Mouse (Mus musculus): ENCODE measurements around the gene Cdhr1. TPM values are rescaled to one million over a fixed set of nuclear protein-coding genes. Genes with fewer than 3 reads are reported as not detected.

The Cdhr1 gene
- polyA plus RNA-seq, 1 experiment = 1.6 TPM

GRCm38 (mm10) chr14:37113922-37114321, 15.8 kb upstream of the Cdhr1 start, which contains the start of gene 2610528A11Rik:
TSS of gene 2610528A11Rik (minus strand) at chr14:37114022.
- no peak within 1 kb of the TSS for H3K27ac ChIP-seq (ENCODE audit: insufficient read depth, low read length)
- TF ChIP-seq CTCF (IDR thresholded peaks at IDR 0.05; ENCODE audit: extremely low read depth, insufficient read depth, low read length) (no peak), POLR2A (IDR thresholded peaks at IDR 0.05; ENCODE audit: extremely low read depth, insufficient read depth, low read length) (no peak)
- H3K4me1 ChIP-seq (ENCODE audit: control insufficient read depth, insufficient read depth, low read length) = no peaks in the 10 kb centered on the region
- H3K4me3 ChIP-seq (ENCODE audit: insufficient read depth, low read length) = no peak within 1 kb of the TSS

DNA sequence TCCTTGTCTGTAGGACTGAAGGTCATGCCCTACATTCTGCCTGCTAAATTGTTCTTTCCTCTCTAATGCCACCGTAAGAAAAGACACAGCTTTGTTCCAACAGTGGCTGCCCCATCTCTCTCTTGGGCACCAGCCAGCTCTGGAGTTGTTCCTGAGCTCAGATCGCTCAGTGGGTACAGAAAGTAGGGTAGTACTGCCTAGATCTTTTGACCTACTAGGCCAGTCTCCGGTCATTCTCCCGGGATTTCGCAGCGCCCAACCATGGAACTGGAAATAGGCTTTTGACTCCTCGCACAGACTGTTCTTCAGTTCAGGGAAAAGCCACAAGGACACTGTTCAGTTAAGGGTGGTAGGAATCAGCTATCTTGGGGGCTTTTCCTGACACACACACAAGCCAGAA, 14.8 kb upstream of the Cdhr1 start:
- Histone ChIP-seq H3K4me1 (ENCODE audit: control insufficient read depth, insufficient read depth, low read length) (no peaks in the 10 kb centered on the region), H3K4me3 (ENCODE audit: insufficient read depth, low read length) (no peak overlapping the region), H3K27ac (ENCODE audit: insufficient read depth, low read length) (no peak overlapping the region)
- no peak for TF ChIP-seq POLR2A (IDR thresholded peaks at IDR 0.05; ENCODE audit: extremely low read depth, insufficient read depth, low read length)
- no peak for TF ChIP-seq CTCF (IDR thresholded peaks at IDR 0.05; ENCODE audit: extremely low read depth, insufficient read depth, low read length)

- Histone ChIP-seq H3K27ac (ENCODE audit: insufficient read depth, low read length) (no peak overlapping the region), H3K4me1 (ENCODE audit: control insufficient read depth, insufficient read depth, low read length) (no peaks in the 10 kb centered on the region), H3K4me3 (ENCODE audit: insufficient read depth, low read length) (no peak overlapping the region)
- TF ChIP-seq CTCF (IDR thresholded peaks at IDR 0.05; ENCODE audit: extremely low read depth, insufficient read depth, low read length) (no peak), POLR2A (IDR thresholded peaks at IDR 0.05; ENCODE audit: extremely low read depth, insufficient read depth, low read length) (no peak)
These were observed 13.2 kb upstream of the Cdhr1 start for GRCm38 (mm10) chr14:37111371-37111770.

DNA sequence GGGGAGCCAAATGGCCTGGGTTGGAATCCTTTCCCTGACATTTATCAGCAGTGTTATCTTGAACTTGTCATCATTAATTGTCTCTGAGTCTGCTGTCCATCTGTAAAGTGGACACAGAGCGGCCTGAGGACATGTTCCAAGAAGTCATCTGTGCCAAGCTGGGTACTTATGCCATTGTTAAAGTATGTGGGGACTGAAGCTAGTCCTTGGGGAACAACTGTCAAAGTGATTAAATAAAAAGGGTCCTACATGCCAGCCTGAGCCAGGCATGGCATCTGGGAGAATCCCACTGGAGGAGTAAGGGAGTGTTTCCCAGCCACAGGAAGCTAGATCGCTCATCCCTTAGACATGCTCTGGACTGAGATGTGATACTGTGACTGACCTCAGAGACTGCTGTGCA, 12.3 kb upstream of the Cdhr1 start:
- TF ChIP-seq POLR2A (IDR thresholded peaks at IDR 0.05; ENCODE audit: extremely low read depth, insufficient read depth, low read length) = no peak
- Histone ChIP-seq H3K4me1 (ENCODE audit: control insufficient read depth, insufficient read depth, low read length) (no peaks in the 10 kb centered on the region), H3K4me3 (ENCODE audit: insufficient read depth, low read length) (no peak overlapping the region), H3K27ac (ENCODE audit: insufficient read depth, low read length) (no peak overlapping the region)

DNA sequence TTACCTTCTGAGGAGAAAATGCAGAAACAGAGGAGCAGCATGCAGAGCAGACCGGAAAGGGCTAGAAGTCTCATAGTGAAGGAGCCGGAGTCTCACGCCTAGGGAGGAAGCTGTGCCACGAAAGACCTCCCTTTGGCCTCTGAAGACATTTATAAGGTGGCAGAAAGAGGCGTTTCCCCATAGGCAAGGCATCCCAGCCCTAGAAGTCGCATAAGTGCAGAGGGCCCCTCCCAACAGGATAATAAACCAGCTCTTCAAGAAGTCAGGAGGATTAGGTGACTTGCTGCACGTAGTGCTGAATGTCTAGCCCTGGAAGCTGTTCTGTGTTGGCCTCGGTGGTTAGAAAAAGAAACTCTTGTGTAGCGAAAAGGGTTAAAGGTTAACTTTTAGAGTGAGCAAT, 11.8 kb upstream of the Cdhr1 start:
- no peaks in the 10 kb centered on the region for H3K4me1 ChIP-seq (ENCODE audit: control insufficient read depth, insufficient read depth, low read length)
- no peak overlapping the region for H3K27ac ChIP-seq (ENCODE audit: insufficient read depth, low read length)
- no peak for TF ChIP-seq POLR2A (IDR thresholded peaks at IDR 0.05; ENCODE audit: extremely low read depth, insufficient read depth, low read length)
- no peak for TF ChIP-seq CTCF (IDR thresholded peaks at IDR 0.05; ENCODE audit: extremely low read depth, insufficient read depth, low read length)
- H3K4me3 ChIP-seq (ENCODE audit: insufficient read depth, low read length) = no peak overlapping the region

DNA sequence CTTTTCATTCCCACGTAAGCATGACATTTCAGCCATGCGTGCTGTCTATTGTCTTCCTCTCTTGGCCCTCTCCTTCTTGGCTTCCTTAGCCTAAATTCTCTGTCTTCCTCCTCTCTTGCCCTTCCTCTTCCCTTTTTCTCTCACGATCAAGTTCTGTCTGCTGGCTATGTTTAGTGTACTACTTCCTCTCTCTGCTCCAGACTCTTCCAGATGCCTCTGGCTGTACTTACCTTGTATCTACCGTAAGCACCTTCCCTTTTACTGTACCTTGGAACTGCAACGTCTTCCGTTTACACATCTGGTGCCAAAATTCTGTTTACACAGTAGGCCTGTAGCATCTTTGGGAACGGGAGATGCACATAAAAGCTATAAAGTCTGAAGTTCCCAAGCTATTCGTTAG, 11.3 kb upstream of the Cdhr1 start:
- Histone ChIP-seq H3K4me1 (ENCODE audit: control insufficient read depth, insufficient read depth, low read length) (no peaks in the 10 kb centered on the region), H3K27ac (ENCODE audit: insufficient read depth, low read length) (no peak overlapping the region), H3K4me3 (ENCODE audit: insufficient read depth, low read length) (no peak overlapping the region)
- TF ChIP-seq POLR2A (IDR thresholded peaks at IDR 0.05; ENCODE audit: extremely low read depth, insufficient read depth, low read length) (no peak), CTCF (IDR thresholded peaks at IDR 0.05; ENCODE audit: extremely low read depth, insufficient read depth, low read length) (no peak)

GRCm38 (mm10) chr14:37105846-37106245, 7.7 kb upstream of the Cdhr1 start:
- Histone ChIP-seq H3K27ac (ENCODE audit: insufficient read depth, low read length) (no peak overlapping the region), H3K4me3 (ENCODE audit: insufficient read depth, low read length) (no peak overlapping the region), H3K4me1 (ENCODE audit: control insufficient read depth, insufficient read depth, low read length) (no peaks in the 10 kb centered on the region)
- TF ChIP-seq CTCF (IDR thresholded peaks at IDR 0.05; ENCODE audit: extremely low read depth, insufficient read depth, low read length) (no peak), POLR2A (IDR thresholded peaks at IDR 0.05; ENCODE audit: extremely low read depth, insufficient read depth, low read length) (no peak)

DNA sequence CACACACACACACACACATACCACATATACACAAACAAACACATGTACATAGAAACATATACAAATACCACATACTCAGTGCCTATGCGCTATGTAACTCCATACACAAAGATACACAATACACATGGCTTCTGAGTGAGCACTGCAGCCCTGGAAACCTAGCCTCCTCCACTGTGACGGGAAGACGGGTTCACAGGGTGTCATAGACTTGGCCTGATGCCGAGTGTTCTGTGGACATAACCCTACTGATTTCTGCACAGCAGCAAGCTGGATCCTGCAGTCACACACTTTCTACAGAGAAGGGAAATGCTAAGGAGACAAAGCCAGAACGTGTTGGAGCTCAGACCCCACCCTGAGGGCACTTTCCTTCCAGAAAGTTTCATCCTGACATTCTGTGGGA, 6.6 kb upstream of the Cdhr1 start:
- Histone ChIP-seq H3K27ac (ENCODE audit: insufficient read depth, low read length) (no peak overlapping the region), H3K4me3 (ENCODE audit: insufficient read depth, low read length) (no peak overlapping the region), H3K4me1 (ENCODE audit: control insufficient read depth, insufficient read depth, low read length) (no peaks in the 10 kb centered on the region)
- TF ChIP-seq POLR2A (IDR thresholded peaks at IDR 0.05; ENCODE audit: extremely low read depth, insufficient read depth, low read length) (no peak), CTCF (IDR thresholded peaks at IDR 0.05; ENCODE audit: extremely low read depth, insufficient read depth, low read length) (no peak)

- H3K27ac ChIP-seq (ENCODE audit: insufficient read depth, low read length) = no peak overlapping the region
- H3K4me1 ChIP-seq (ENCODE audit: control insufficient read depth, insufficient read depth, low read length) = no peaks in the 10 kb centered on the region; the same call in 1 of the 2 replicates
- no peak overlapping the region for H3K4me3 ChIP-seq (ENCODE audit: insufficient read depth, low read length)
- TF ChIP-seq POLR2A (IDR thresholded peaks at IDR 0.05; ENCODE audit: extremely low read depth, insufficient read depth, low read length) = no peak
- no peak for TF ChIP-seq CTCF (IDR thresholded peaks at IDR 0.05; ENCODE audit: extremely low read depth, insufficient read depth, low read length)
These were observed 4.3 kb upstream of the Cdhr1 start for GRCm38 (mm10) chr14:37102484-37102883.

GRCm38 (mm10) chr14:37101531-37101930, 3.4 kb upstream of the Cdhr1 start:
- H3K4me3 ChIP-seq (ENCODE audit: insufficient read depth, low read length) = no peak overlapping the region
- H3K4me1 ChIP-seq (ENCODE audit: control insufficient read depth, insufficient read depth, low read length) = no peaks in the 10 kb centered on the region; the same call in 1 of the 2 replicates
- H3K27ac ChIP-seq (ENCODE audit: insufficient read depth, low read length) = no peak overlapping the region
- TF ChIP-seq CTCF (IDR thresholded peaks at IDR 0.05; ENCODE audit: extremely low read depth, insufficient read depth, low read length) = no peak

DNA sequence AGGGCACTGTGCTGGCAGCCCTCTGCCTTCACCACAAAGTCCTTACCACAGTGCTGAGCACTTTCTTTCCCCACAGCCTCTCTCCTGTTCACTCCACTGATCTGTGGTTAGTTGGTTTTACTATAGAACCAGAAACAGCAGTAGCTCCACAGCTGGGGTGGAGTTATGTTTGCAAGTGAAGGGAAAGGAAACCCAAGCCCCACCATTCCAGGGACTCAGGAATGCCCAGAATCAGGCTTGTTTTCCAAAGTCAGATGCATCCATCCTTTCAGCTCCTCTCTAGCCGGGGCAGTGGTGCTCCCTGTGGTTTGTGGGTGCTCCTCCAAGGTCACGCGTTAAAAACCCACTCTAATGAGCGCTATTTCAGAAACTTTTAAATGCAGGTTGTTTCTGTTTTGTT, 2.6 kb downstream of the Cdhr1 start:
- Histone ChIP-seq H3K4me3 (ENCODE audit: insufficient read depth, low read length) (no peak overlapping the region), H3K4me1 (ENCODE audit: control insufficient read depth, insufficient read depth, low read length) (no peaks in the 10 kb centered on the region; the same call in 1 of the 2 replicates), H3K27ac (ENCODE audit: insufficient read depth, low read length) (no peak overlapping the region)
- TF ChIP-seq POLR2A (IDR thresholded peaks at IDR 0.05; ENCODE audit: extremely low read depth, insufficient read depth, low read length) = no peak
- no peak for TF ChIP-seq CTCF (IDR thresholded peaks at IDR 0.05; ENCODE audit: extremely low read depth, insufficient read depth, low read length)
